Mouse (Mus musculus): ENCODE data around the gene 4930583I09Rik.

4930583I09Rik gene

DNA sequence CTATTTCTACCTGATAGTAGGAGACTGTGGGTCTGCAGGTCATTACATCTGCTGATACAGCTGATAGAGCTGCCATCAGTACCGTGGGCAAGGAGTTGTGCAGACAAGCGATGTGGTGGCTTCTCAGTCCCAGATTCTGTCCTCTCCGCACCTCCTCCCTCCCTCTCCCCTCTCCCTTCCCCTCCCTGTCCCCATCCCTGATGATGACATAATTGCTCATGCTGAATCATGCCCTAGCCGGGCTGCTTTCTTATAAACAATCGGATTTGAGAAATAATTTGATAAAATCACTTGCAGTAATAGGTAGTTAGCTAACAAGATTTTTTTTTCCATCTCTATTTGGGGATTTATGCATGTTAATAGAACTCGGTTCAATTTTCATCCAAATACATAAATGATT, at the start of gene 4930583I09Rik:
Gene 4930583I09Rik (minus strand): TSS at position 144 of the 400 bp plus-strand sequence.
- no peak for DNase-seq (ENCODE audit: low read depth, low spot score)

GRCm38 (mm10) chr17:64876111-64876510, 40.2 kb upstream of the 4930583I09Rik start:
- no peak for DNase-seq (ENCODE audit: low read depth, low spot score)

DNA sequence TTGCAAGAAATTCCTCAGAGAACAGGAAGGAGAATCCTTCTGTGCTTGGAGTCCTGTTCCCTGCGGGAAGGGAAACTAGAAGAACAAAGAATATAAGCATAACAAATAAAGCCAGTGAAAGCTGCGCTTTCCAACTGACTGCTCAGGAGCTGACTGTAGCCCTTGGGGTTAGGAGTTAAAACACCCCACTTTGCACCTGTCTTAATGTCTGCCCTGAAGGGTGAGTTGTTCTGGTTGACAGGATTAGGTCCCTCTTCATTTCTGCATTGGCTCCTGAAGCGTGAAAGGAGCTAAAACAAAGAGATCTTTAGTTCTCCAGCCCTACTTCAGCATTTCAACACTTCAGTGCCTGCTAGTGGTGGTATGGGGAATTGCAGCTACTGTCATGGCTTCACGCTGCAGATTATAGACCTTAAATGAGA, 37.8 kb upstream of the 4930583I09Rik start:
- DNase-seq (ENCODE audit: low read depth, low spot score) = no peak

GRCm38 (mm10) chr17:64863817-64864216, 27.9 kb upstream of the 4930583I09Rik start:
- no peak for DNase-seq (ENCODE audit: low read depth, low spot score)

GRCm38 (mm10) chr17:64860963-64861362, 25.1 kb upstream of the 4930583I09Rik start:
- no peak for DNase-seq (ENCODE audit: low read depth, low spot score)

DNA sequence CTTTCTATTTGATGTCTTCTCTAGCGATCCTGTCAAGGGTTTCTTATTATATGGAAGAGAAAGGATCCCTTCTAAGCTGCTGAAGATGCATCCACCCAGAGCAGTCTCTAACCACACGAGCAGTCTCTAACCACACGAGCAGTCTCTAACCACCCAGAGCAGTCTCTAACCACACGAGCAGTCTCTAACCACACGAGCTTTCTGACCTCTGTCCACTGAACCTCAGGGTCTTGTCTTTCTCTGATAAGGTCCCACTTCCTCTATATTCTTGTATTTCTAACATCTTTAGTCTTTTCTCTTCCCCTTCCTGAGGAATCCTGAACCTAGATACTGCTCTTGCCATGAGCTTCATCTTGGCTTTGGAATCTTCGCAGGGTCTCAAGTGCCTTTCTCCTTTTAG, 23.0 kb upstream of the 4930583I09Rik start:
- no peak for DNase-seq (ENCODE audit: low read depth, low spot score)

- DNase-seq (ENCODE audit: low read depth, low spot score) = no peak
These were observed 12.2 kb upstream of the 4930583I09Rik start for GRCm38 (mm10) chr17:64848031-64848430.

DNA sequence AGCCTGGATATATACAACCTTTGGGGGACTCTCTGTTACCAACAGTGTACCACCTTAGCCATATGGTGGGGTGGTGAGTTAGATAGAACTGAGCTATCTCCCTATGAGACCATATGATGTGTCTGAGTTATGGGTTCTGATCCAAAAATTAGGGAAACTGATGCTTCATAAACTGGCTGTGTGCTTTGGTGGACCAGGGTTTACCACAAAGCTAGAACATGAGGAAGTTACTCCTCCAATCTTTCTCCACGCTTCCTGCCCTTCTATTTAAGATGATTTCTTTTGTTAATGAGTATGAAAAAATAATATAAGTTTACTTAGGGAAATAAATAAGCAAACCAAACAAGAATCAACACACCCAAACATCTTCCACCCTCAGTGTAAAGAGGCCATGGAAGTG, 10.8 kb upstream of the 4930583I09Rik start:
- DNase-seq (ENCODE audit: low read depth, low spot score) = no peak

DNA sequence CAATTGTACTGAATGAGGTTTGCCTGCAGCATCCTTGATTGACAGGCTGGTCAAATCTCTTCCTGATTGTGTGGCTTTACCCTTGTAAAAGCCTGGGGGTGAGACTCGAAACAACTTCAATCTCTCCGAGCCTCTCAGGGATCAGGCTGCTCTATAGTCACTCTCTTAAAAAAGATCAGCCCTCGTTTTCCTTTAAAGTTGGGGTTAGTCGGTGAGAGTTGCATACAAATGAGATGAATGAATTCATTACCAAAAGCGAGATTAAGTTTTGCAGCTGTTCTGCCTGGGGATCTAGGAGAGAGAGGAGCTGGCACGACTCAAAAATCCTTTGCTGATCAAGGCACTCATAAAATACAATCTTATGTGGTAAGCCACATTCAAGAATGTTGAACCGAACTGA, 1.0 kb upstream of the 4930583I09Rik start:
- no peak for DNase-seq (ENCODE audit: low read depth, low spot score)

- DNase-seq (ENCODE audit: low read depth, low spot score) = no peak
These were observed 481 bp upstream of the 4930583I09Rik start for GRCm38 (mm10) chr17:64836352-64836751.

- no peak for DNase-seq (ENCODE audit: low read depth, low spot score)
These were observed 1.9 kb downstream of the 4930583I09Rik start for GRCm38 (mm10) chr17:64833906-64834490.

- no peak for DNase-seq (ENCODE audit: low read depth, low spot score)
These were observed 2.8 kb downstream of the 4930583I09Rik start for GRCm38 (mm10) chr17:64833071-64833470.

DNA sequence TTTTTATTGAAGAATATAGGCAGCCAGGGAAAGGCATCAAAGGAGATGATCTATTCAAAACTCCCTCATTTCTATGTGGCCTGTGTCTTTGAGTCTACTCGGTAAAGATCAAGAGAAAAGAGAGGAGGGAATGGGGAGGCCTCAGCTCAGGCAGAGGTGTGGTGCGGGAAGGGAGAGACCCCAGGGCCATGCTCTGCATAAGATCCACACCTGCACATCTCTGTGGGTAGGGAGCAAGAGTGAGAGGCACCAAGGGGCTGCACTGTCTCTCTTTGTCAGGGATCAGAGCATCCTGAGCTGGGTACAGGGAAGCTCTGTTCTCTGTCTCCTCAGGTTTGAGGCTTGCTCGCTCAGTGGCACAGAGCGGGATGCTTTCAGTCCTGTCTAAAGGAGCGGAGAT, 8.4 kb downstream of the 4930583I09Rik start:
- no peak for DNase-seq (ENCODE audit: low read depth, low spot score)

DNA sequence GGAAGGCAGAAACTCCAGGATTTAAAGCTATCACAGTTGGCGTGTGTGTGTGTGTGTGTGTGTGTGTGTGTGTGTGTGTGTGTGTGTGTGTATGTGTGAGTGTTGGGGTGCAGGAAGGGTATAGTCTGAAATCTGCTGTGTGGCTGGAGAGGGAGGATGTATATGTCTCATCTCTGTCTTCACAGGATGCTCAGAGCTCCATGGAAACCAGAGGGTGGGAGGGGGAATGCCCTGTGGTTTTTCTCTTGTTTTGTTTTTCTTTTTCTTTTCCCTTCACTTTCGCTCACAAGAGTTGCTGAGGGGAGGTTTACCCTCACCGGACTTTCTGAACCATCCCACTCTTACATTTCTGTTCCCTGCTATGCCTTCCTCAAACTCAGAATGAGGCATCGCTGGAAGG, 9.0 kb downstream of the 4930583I09Rik start:
- no peak for DNase-seq (ENCODE audit: low read depth, low spot score)

GRCm38 (mm10) chr17:64822561-64822960, 13.3 kb downstream of the 4930583I09Rik start:
- no peak for DNase-seq (ENCODE audit: low read depth, low spot score)

GRCm38 (mm10) chr17:64820841-64821593, 14.9 kb downstream of the 4930583I09Rik start:
- no peak for DNase-seq (ENCODE audit: low read depth, low spot score)

GRCm38 (mm10) chr17:64816298-64816697, 19.6 kb downstream of the 4930583I09Rik start:
- DNase-seq (ENCODE audit: low read depth, low spot score) = no peak

- DNase-seq (ENCODE audit: low read depth, low spot score) = no peak
These were observed 20.1 kb downstream of the 4930583I09Rik start for GRCm38 (mm10) chr17:64815806-64816205.

DNA sequence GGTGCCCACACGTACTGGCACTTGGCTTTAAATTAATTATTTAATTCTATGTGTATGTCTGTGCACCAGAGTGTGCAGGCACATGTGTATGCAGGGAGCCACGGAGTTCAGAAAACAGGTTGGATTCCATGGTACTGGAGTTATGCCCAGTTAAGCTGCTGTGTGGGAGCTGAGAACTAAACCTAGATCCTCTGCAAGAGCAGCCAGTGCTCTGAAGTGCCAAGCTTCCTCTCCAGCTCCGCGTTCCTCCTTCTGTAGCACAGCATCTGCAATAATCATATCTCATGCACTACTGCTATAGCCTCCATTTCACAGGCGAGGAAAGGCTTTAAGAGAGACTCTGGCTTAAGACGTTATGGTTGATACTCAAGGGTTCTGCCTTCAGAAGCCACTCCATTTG, 22.3 kb downstream of the 4930583I09Rik start:
- DNase-seq (ENCODE audit: low read depth, low spot score) = no peak

DNA sequence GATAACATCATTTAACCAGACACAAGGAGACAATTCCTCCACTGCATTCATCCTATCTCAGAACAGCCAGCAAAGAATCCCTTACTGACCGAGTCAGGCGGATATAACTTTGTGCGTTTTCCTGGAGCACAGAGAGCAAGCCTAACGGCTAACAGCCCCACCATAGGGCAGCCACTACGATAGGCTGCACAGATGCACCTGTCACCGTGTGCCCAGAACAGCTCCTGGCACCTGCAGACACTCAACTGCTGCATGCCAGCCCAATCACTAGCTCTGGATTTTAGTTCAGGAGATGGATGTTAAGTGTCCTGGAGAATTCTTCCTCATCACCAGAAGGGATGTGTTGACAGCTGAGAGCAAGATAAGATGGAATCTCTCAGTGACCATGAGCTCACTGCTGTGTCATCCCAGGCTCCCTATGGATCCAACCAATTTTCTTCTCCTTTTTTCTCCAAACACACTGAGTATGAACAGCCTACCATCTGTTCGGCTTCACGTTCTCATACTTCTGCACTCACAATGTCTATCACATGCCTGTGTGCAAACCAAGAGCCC, 29.8 kb downstream of the 4930583I09Rik start:
- DNase-seq (ENCODE audit: low read depth, low spot score) = no peak

GRCm38 (mm10) chr17:64804375-64805124, 31.3 kb downstream of the 4930583I09Rik start:
- no peak for DNase-seq (ENCODE audit: low read depth, low spot score)

DNA sequence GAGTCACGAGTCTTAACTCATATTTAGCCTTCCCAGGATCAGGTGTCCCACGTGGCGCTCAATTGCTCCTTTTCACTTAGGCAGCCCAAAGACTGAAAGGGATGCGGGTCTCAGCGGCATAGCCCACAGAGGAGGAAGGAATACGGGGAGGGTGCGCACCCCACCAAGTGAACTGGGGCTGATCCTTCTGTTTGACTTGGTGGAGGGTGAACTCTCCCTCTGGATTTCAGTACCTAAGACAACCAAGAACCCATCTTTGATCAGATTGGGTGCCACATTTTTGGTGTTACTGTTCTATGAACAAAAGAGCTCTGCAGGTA, 33.0 kb downstream of the 4930583I09Rik start:
- no peak for DNase-seq (ENCODE audit: low read depth, low spot score)
